Mouse (Mus musculus): ENCODE results near the gene Mog. TPM values are rescaled to one million over a fixed set of nuclear protein-coding genes. Genes with fewer than 3 reads are reported as not detected.

Mog gene
- polyA plus RNA-seq, 2 experiments, result not detected

GRCm38 (mm10) chr17:37056957-37057356 lies 33.8 kb upstream of the Mog start:
- WGBS (ENCODE audit: insufficient replicate concordance), result 67% methylated on average over 6 of the region's 6 CpGs
- Histone ChIP-seq H3K27me3 (ENCODE audit: control insufficient read depth, insufficient read depth, low read length) (peaks cover 2% of the 10 kb centered on the region; the same call in 1 of the 2 replicates), H3K9ac (replicated peaks) (no peak overlapping the region), H3K9me3 (ENCODE audit: control insufficient read depth, low read length) (no peaks in the 10 kb centered on the region), H3K4me3 (ENCODE audit: insufficient read depth in 1 of 2, low read depth in 2 of 2, low read length in 2 of 2) (no peak overlapping the region), H3K27ac (no peak overlapping the region), H3K36me3 (replicated peaks; ENCODE audit: control insufficient read depth, insufficient read depth, low read depth) (no peaks in the 10 kb centered on the region), H3K4me1 (replicated peaks; ENCODE audit: control insufficient read depth in 2 of 2, insufficient read depth in 2 of 2, low read length in 1 of 2) (no peaks in the 10 kb centered on the region), H3K4me2 (ENCODE audit: low read depth) (no peak overlapping the region)
- ATAC-seq (ENCODE audit: insufficient read depth) (no peak), DNase-seq (ENCODE audit: low read depth in 3 of 3, low spot score in 3 of 3) (no peak)
- TF ChIP-seq EP300 (IDR thresholded peaks at IDR 0.05; ENCODE audit: low read depth) (no peak), CTCF (IDR thresholded peaks at IDR 0.05; ENCODE audit: low read depth) (no peak)

GRCm38 (mm10) chr17:37051745-37052144 lies 28.5 kb upstream of the Mog start:
- WGBS (ENCODE audit: insufficient replicate concordance), result 18% methylated on average over 4 of the region's 4 CpGs
- no peaks in the 10 kb centered on the region for H3K9me3 ChIP-seq (ENCODE audit: control insufficient read depth, low read length)
- H3K27me3 ChIP-seq (ENCODE audit: control insufficient read depth, insufficient read depth, low read length), result peaks cover 45% of the 10 kb centered on the region
- no peak overlapping the region for H3K4me3 ChIP-seq (ENCODE audit: insufficient read depth in 1 of 2, low read depth in 2 of 2, low read length in 2 of 2)
- H3K9ac ChIP-seq (replicated peaks), result no peak overlapping the region
- TF ChIP-seq CTCF (IDR thresholded peaks at IDR 0.05; ENCODE audit: low read depth), result no peak
- no peak for TF ChIP-seq EP300 (IDR thresholded peaks at IDR 0.05; ENCODE audit: low read depth)
- DNase-seq (ENCODE audit: low read depth in 3 of 3, low spot score in 3 of 3), result no peak
- no peak overlapping the region for H3K27ac ChIP-seq
- ATAC-seq (ENCODE audit: insufficient read depth), result no peak
- no peaks in the 10 kb centered on the region for H3K36me3 ChIP-seq (replicated peaks; ENCODE audit: control insufficient read depth, insufficient read depth, low read depth)
- no peak overlapping the region for H3K4me2 ChIP-seq (ENCODE audit: low read depth)
- H3K4me1 ChIP-seq (replicated peaks; ENCODE audit: control insufficient read depth in 2 of 2, insufficient read depth in 2 of 2, low read length in 1 of 2), result 0 out of 4 replicates have a peak, but pooled peaks cover 0 to 2% of the 10 kb centered on the region in 2 experiments

GRCm38 (mm10) chr17:37050876-37051275 lies 27.7 kb upstream of the Mog start:
- H3K27ac ChIP-seq, result no peak overlapping the region
- peaks cover 54% of the 10 kb centered on the region for H3K27me3 ChIP-seq (ENCODE audit: control insufficient read depth, insufficient read depth, low read length)
- WGBS (ENCODE audit: insufficient replicate concordance), result 5% methylated on average over 25 of the region's 27 CpGs
- TF ChIP-seq EP300 (IDR thresholded peaks at IDR 0.05; ENCODE audit: low read depth), result no peak
- TF ChIP-seq CTCF (IDR thresholded peaks at IDR 0.05; ENCODE audit: low read depth), result no peak
- no peak for ATAC-seq (ENCODE audit: insufficient read depth)
- peak overlapping the region; percentile 48 for H3K4me2 ChIP-seq (ENCODE audit: low read depth)
- no peaks in the 10 kb centered on the region for H3K36me3 ChIP-seq (replicated peaks; ENCODE audit: control insufficient read depth, insufficient read depth, low read depth)
- H3K9ac ChIP-seq (replicated peaks), result no peak overlapping the region
- peak overlapping the region in 1 of 2 experiments; percentile 40; a peak in 2 of 4 replicates for H3K4me3 ChIP-seq (ENCODE audit: insufficient read depth in 1 of 2, low read depth in 2 of 2, low read length in 2 of 2)
- H3K9me3 ChIP-seq (ENCODE audit: control insufficient read depth, low read length), result no peaks in the 10 kb centered on the region
- DNase-seq (ENCODE audit: low read depth in 3 of 3, low spot score in 3 of 3), result no peak
- H3K4me1 ChIP-seq (replicated peaks; ENCODE audit: control insufficient read depth in 2 of 2, insufficient read depth in 2 of 2, low read length in 1 of 2), result 0 out of 4 replicates have a peak, but pooled peaks cover 0 to 2% of the 10 kb centered on the region in 2 experiments

- no peaks in the 10 kb centered on the region for H3K36me3 ChIP-seq (replicated peaks; ENCODE audit: control insufficient read depth, insufficient read depth, low read depth)
- no peaks in the 10 kb centered on the region for H3K9me3 ChIP-seq (ENCODE audit: control insufficient read depth, low read length)
- peak overlapping the region in 1 of 2 experiments; percentile 40; a peak in 2 of 4 replicates for H3K4me3 ChIP-seq (ENCODE audit: insufficient read depth in 1 of 2, low read depth in 2 of 2, low read length in 2 of 2)
- WGBS (ENCODE audit: insufficient replicate concordance), result 2% methylated on average over 21 of the region's 22 CpGs
- no peak overlapping the region for H3K27ac ChIP-seq
- H3K9ac ChIP-seq (replicated peaks), result no peak overlapping the region
- peaks cover 58% of the 10 kb centered on the region for H3K27me3 ChIP-seq (ENCODE audit: control insufficient read depth, insufficient read depth, low read length)
- ATAC-seq (ENCODE audit: insufficient read depth) (no peak), DNase-seq (ENCODE audit: low read depth in 3 of 3, low spot score in 3 of 3) (no peak)
- TF ChIP-seq CTCF (IDR thresholded peaks at IDR 0.05; ENCODE audit: low read depth), result no peak
- no peak for TF ChIP-seq EP300 (IDR thresholded peaks at IDR 0.05; ENCODE audit: low read depth)
- 0 out of 4 replicates have a peak, but pooled peaks cover 0 to 2% of the 10 kb centered on the region in 2 experiments for H3K4me1 ChIP-seq (replicated peaks; ENCODE audit: control insufficient read depth in 2 of 2, insufficient read depth in 2 of 2, low read length in 1 of 2)
- peak overlapping the region; percentile 48 for H3K4me2 ChIP-seq (ENCODE audit: low read depth)
Measured at GRCm38 (mm10) chr17:37050399-37050798, 27.2 kb upstream of the Mog start.

GRCm38 (mm10) chr17:37049570-37050310 lies 26.5 kb upstream of the Mog start:
- Histone ChIP-seq H3K4me2 (ENCODE audit: low read depth) (peak overlapping the region; percentile 48), H3K27ac (no peak overlapping the region), H3K4me1 (replicated peaks; ENCODE audit: control insufficient read depth in 2 of 2, insufficient read depth in 2 of 2, low read length in 1 of 2) (0 out of 4 replicates have a peak, but pooled peaks cover 0 to 2% of the 10 kb centered on the region in 2 experiments), H3K9me3 (ENCODE audit: control insufficient read depth, low read length) (no peaks in the 10 kb centered on the region), H3K9ac (replicated peaks) (no peak overlapping the region), H3K27me3 (ENCODE audit: control insufficient read depth, insufficient read depth, low read length) (peaks cover 65% of the 10 kb centered on the region), H3K36me3 (replicated peaks; ENCODE audit: control insufficient read depth, insufficient read depth, low read depth) (no peaks in the 10 kb centered on the region), H3K4me3 (ENCODE audit: insufficient read depth in 1 of 2, low read depth in 2 of 2, low read length in 2 of 2) (no peak overlapping the region)
- peak; percentile 56 for TF ChIP-seq CTCF (IDR thresholded peaks at IDR 0.05; ENCODE audit: low read depth)
- TF ChIP-seq EP300 (IDR thresholded peaks at IDR 0.05; ENCODE audit: low read depth), result no peak
- no peak for ATAC-seq (ENCODE audit: insufficient read depth)
- WGBS (ENCODE audit: insufficient replicate concordance), result 5% methylated on average over 39 of the region's 39 CpGs
- DNase-seq (ENCODE audit: low read depth in 3 of 3, low spot score in 3 of 3), result no peak

Measured in liver, embryonic 14.5 days (tissue).